Mouse (Mus musculus) heart, embryonic 15.5 days (tissue): ENCODE data around the gene Bdh2. TPM values are rescaled to one million over a fixed set of nuclear protein-coding genes. Genes with fewer than 3 reads are reported as not detected.

Experiments used
- ATAC-seq: fragments of 200-750 bp; cut with Nextera tagmentation; replicated peaks from 2 replicates; pipeline ENCODE4 v1.8.0; 2017; ENCODE audit warnings: low read depth, moderate TSS enrichment; ENCODE audit not compliant: insufficient number of reproducible peaks, insufficient read depth, low FRiP score
- H3K27ac ChIP-seq: fragments of 300-500 bp; sonication (generic); 2 replicates; pipeline ENCODE4 v1.5.1; 2015; ENCODE audit warnings: mild to moderate bottlenecking, inconsistent platforms
- H3K27me3 ChIP-seq: fragments of 300-500 bp; sonication (generic); 2 replicates; pipeline ENCODE4 v1.6.1; 2015; ENCODE audit warnings: inconsistent platforms
- H3K36me3 ChIP-seq: fragments of 300-500 bp; sonication (generic); 2 replicates; pipeline ENCODE4 v1.6.1; 2015; ENCODE audit warnings: mild to moderate bottlenecking, inconsistent platforms
- H3K4me1 ChIP-seq: fragments of 300-500 bp; sonication (generic); replicated peaks from 2 replicates; pipeline ENCODE4 v1.6.1; 2015; ENCODE audit warnings: inconsistent platforms
- H3K4me2 ChIP-seq: fragments of 300-500 bp; sonication (generic); 2 replicates; pipeline ENCODE4 v1.6.1; 2015; ENCODE audit warnings: inconsistent platforms, mild to moderate bottlenecking, moderate library complexity
- H3K4me3 ChIP-seq: fragments of 300-500 bp; sonication (generic); 2 replicates; pipeline ENCODE4 v1.5.1; 2015; ENCODE audit warnings: mild to moderate bottlenecking, inconsistent platforms
- H3K9ac ChIP-seq: fragments of 300-500 bp; sonication (generic); 2 replicates; pipeline ENCODE4 v1.6.1; 2015; ENCODE audit warnings: mild to moderate bottlenecking, inconsistent platforms
- H3K9me3 ChIP-seq: fragments of 300-500 bp; sonication (generic); replicated peaks from 2 replicates; pipeline ENCODE4 v1.6.1; 2016; ENCODE audit warnings: inconsistent platforms
- WGBS: fragments of 180-500 bp; shearing (Covaris S2); methylation state at CpG from one replicate; pipeline ENCODE4 v1.1.7; 2015; ENCODE audit warnings: mixed read lengths; 5-methylcytosine and 5-hydroxymethylcytosine counted together
- polyA plus RNA-seq: library from polyadenylated mRNA; unstranded; fragments of >200 nt; fragmentation: Nextera tagmentation; extraction: Ambion mirVana; gene quantifications from 2 replicates; pipeline ENCODE4 v1.2.1, GENCODE M21; 2015

The Bdh2 gene
- polyA plus RNA-seq, 1 experiment from 2014 or later: 2.1 TPM

- Histone ChIP-seq H3K27me3 (no peaks in the 10 kb centered on the region), H3K4me3 (no peak overlapping the region), H3K27ac (no peak overlapping the region), H3K9ac (no peak overlapping the region), H3K9me3 (no peaks in the 10 kb centered on the region), H3K4me1 (no peaks in the 10 kb centered on the region), H3K4me2 (no peak overlapping the region), H3K36me3 (no peaks in the 10 kb centered on the region)
- 62% methylated on average over 6 of the region's 6 CpGs for WGBS
- ATAC-seq: no peak
These were observed 19.1 kb downstream of the Bdh2 start for GRCm38 (mm10) chr3:135300081-135300480.

- H3K4me2 ChIP-seq: no peak overlapping the region
- H3K9ac ChIP-seq: no peak overlapping the region
- no peak overlapping the region for H3K27ac ChIP-seq
- H3K27me3 ChIP-seq: no peaks in the 10 kb centered on the region; the same call in 1 of the 2 replicates
- H3K4me3 ChIP-seq: no peak overlapping the region
- no peaks in the 10 kb centered on the region for H3K9me3 ChIP-seq
- ATAC-seq: no peak
- H3K4me1 ChIP-seq: peaks cover 9% of the 10 kb centered on the region
- H3K36me3 ChIP-seq: no peaks in the 10 kb centered on the region
- 39% methylated on average over 6 of the region's 6 CpGs for WGBS
These were observed 23.0 kb downstream of the Bdh2 start for GRCm38 (mm10) chr3:135304060-135304459.

GRCm38 (mm10) chr3:135304566-135304965 lies 23.5 kb downstream of the Bdh2 start:
- Histone ChIP-seq H3K4me2 (no peak overlapping the region), H3K27ac (no peak overlapping the region), H3K27me3 (no peaks in the 10 kb centered on the region; the same call in 1 of the 2 replicates), H3K4me3 (no peak overlapping the region), H3K36me3 (no peaks in the 10 kb centered on the region), H3K4me1 (peaks cover 9% of the 10 kb centered on the region), H3K9ac (no peak overlapping the region), H3K9me3 (no peaks in the 10 kb centered on the region)
- ATAC-seq: no peak
- 46% methylated on average over 9 of the region's 9 CpGs for WGBS

GRCm38 (mm10) chr3:135307411-135308259 lies 26.6 kb downstream of the Bdh2 start, which contains the start of gene Slc9b2:
Gene Slc9b2 (plus strand): TSS chr3:135307700.
- peak within 1 kb of the TSS; percentile 33 for H3K9ac ChIP-seq
- peak; percentile 78 for ATAC-seq
- H3K9me3 ChIP-seq: no peaks in the 10 kb centered on the region
- H3K4me1 ChIP-seq: peaks cover 9% of the 10 kb centered on the region
- H3K27ac ChIP-seq: no peak within 1 kb of the TSS
- H3K4me3 ChIP-seq: peak within 1 kb of the TSS; percentile 47
- H3K27me3 ChIP-seq: no peaks in the 10 kb centered on the region; the same call in 1 of the 2 replicates
- peak within 1 kb of the TSS; percentile 84 for H3K4me2 ChIP-seq
- no peaks in the 10 kb centered on the region for H3K36me3 ChIP-seq
- 7% methylated on average over 28 of the region's 28 CpGs for WGBS

GRCm38 (mm10) chr3:135312916-135313491 lies 32.0 kb downstream of the Bdh2 start:
- Histone ChIP-seq H3K4me1 (no peaks in the 10 kb centered on the region), H3K4me3 (no peak overlapping the region), H3K27ac (no peak overlapping the region), H3K36me3 (no peaks in the 10 kb centered on the region), H3K4me2 (no peak overlapping the region), H3K27me3 (no peaks in the 10 kb centered on the region), H3K9ac (no peak overlapping the region), H3K9me3 (no peaks in the 10 kb centered on the region)
- 39% methylated on average over 2 of the region's 2 CpGs for WGBS
- ATAC-seq: no peak

- Histone ChIP-seq H3K4me3 (no peak overlapping the region), H3K36me3 (no peaks in the 10 kb centered on the region), H3K27ac (no peak overlapping the region), H3K27me3 (no peaks in the 10 kb centered on the region), H3K9ac (no peak overlapping the region), H3K4me2 (no peak overlapping the region), H3K9me3 (no peaks in the 10 kb centered on the region), H3K4me1 (no peaks in the 10 kb centered on the region)
- WGBS: 67% methylated on average over 2 of the region's 2 CpGs
- no peak for ATAC-seq
These were observed 32.7 kb downstream of the Bdh2 start for GRCm38 (mm10) chr3:135313727-135314126.

- H3K27me3 ChIP-seq: no peaks in the 10 kb centered on the region
- no peak overlapping the region for H3K27ac ChIP-seq
- H3K36me3 ChIP-seq: no peaks in the 10 kb centered on the region
- H3K9me3 ChIP-seq: no peaks in the 10 kb centered on the region
- H3K4me1 ChIP-seq: no peaks in the 10 kb centered on the region
- H3K4me3 ChIP-seq: no peak overlapping the region
- 54% methylated on average over 2 of the region's 2 CpGs for WGBS
- ATAC-seq: no peak
- no peak overlapping the region for H3K9ac ChIP-seq
- no peak overlapping the region for H3K4me2 ChIP-seq
These were observed 33.8 kb downstream of the Bdh2 start for GRCm38 (mm10) chr3:135314811-135315210.

- no peak for ATAC-seq
- H3K4me3 ChIP-seq: no peak overlapping the region
- no peak overlapping the region for H3K4me2 ChIP-seq
- no peaks in the 10 kb centered on the region for H3K9me3 ChIP-seq
- H3K27me3 ChIP-seq: no peaks in the 10 kb centered on the region
- H3K9ac ChIP-seq: no peak overlapping the region
- no peaks in the 10 kb centered on the region for H3K4me1 ChIP-seq
- H3K27ac ChIP-seq: no peak overlapping the region
- no peaks in the 10 kb centered on the region for H3K36me3 ChIP-seq
- 83% methylated on average over 9 of the region's 9 CpGs for WGBS
These were observed 34.9 kb downstream of the Bdh2 start for GRCm38 (mm10) chr3:135315720-135316425.

- ATAC-seq: no peak
- H3K27me3 ChIP-seq: no peaks in the 10 kb centered on the region
- no peaks in the 10 kb centered on the region for H3K36me3 ChIP-seq
- no peaks in the 10 kb centered on the region for H3K4me1 ChIP-seq
- H3K4me2 ChIP-seq: no peak overlapping the region
- no peak overlapping the region for H3K27ac ChIP-seq
- H3K9ac ChIP-seq: no peak overlapping the region
- no peaks in the 10 kb centered on the region for H3K9me3 ChIP-seq
- no peak overlapping the region for H3K4me3 ChIP-seq
- 70% methylated on average over 11 of the region's 11 CpGs for WGBS
These were observed 37.3 kb downstream of the Bdh2 start for GRCm38 (mm10) chr3:135318331-135318730.

GRCm38 (mm10) chr3:135324354-135324753 lies 43.3 kb downstream of the Bdh2 start:
- Histone ChIP-seq H3K27ac (no peak overlapping the region), H3K4me3 (no peak overlapping the region), H3K4me2 (no peak overlapping the region), H3K36me3 (no peaks in the 10 kb centered on the region), H3K9ac (no peak overlapping the region), H3K4me1 (no peaks in the 10 kb centered on the region), H3K9me3 (no peaks in the 10 kb centered on the region), H3K27me3 (no peaks in the 10 kb centered on the region)
- whole genome bisulfite sequencing: 64% methylated on average over 6 of the region's 6 CpGs
- no peak for ATAC-seq

GRCm38 (mm10) chr3:135327176-135327575 lies 46.2 kb downstream of the Bdh2 start:
- no peak overlapping the region for H3K4me2 ChIP-seq
- 64% methylated on average over 6 of the region's 6 CpGs for WGBS
- H3K9me3 ChIP-seq: no peaks in the 10 kb centered on the region
- no peak overlapping the region for H3K27ac ChIP-seq
- H3K4me1 ChIP-seq: no peaks in the 10 kb centered on the region
- no peak overlapping the region for H3K4me3 ChIP-seq
- H3K36me3 ChIP-seq: no peaks in the 10 kb centered on the region
- H3K27me3 ChIP-seq: no peaks in the 10 kb centered on the region
- H3K9ac ChIP-seq: no peak overlapping the region
- no peak for ATAC-seq
